27 mouse cellular contexts compared by ENCODE assay signal in genomic region chr10:26525848-26526546, GRCm38 (mm10).
A peak's percentile ranks its signal among the peaks of the same experiment; 100 is the strongest.
DNase-seq lines count a peak whose midpoint lies in the region; ATAC-seq and TF ChIP-seq lines count a peak whose summit lies in the region.
"Had no signal": no experiment of that assay in that cellular context is flagged by ENCODE, and none has a peak within 500 bp of the region (broad histone marks: within the 10 kb centered on the region; RNA-seq: fewer than 3 reads in every experiment).

No protein-coding gene starts in this region.

- H3K9ac ChIP-seq in forebrain, embryonic 15.5 days (replicated peaks): no peak overlapping the region
- no peak overlapping the region for H3K9ac ChIP-seq in forebrain, embryonic 12.5 days
- H3K9ac ChIP-seq in midbrain, postnatal 0 days (replicated peaks; ENCODE audit: low read length, poor library complexity, severe bottlenecking): no peak overlapping the region
- no peak overlapping the region for H3K9ac ChIP-seq in midbrain, embryonic 13.5 days (replicated peaks)
- no peak overlapping the region for H3K9ac ChIP-seq in hindbrain, postnatal 0 days (replicated peaks; ENCODE audit: low read length)
- H3K9ac ChIP-seq: embryonic facial prominence, embryonic 12.5 days; embryonic facial prominence, embryonic 15.5 days; heart, embryonic 13.5 days; hindbrain, embryonic 14.5 days had no signal

- H3K9me3 ChIP-seq in forebrain, embryonic 15.5 days: no peaks in the 10 kb centered on the region
- no peaks in the 10 kb centered on the region for H3K9me3 ChIP-seq in forebrain, embryonic 12.5 days
- H3K9me3 ChIP-seq in midbrain, postnatal 0 days (ENCODE audit: low read length): no peaks in the 10 kb centered on the region
- H3K9me3 ChIP-seq in midbrain, embryonic 13.5 days: no peaks in the 10 kb centered on the region
- no peaks in the 10 kb centered on the region for H3K9me3 ChIP-seq in hindbrain, postnatal 0 days (ENCODE audit: low read length)
- H3K9me3 ChIP-seq: embryonic facial prominence, embryonic 12.5 days; embryonic facial prominence, embryonic 15.5 days; G1E; heart, embryonic 10.5 days; heart, embryonic 13.5 days had no signal

- no peak for TF ChIP-seq CTCF in midbrain, postnatal 0 days (IDR thresholded peaks at IDR 0.05)
- no peak for TF ChIP-seq CTCF in hindbrain, postnatal 0 days (IDR thresholded peaks at IDR 0.05; ENCODE audit: low read depth)

- H3K4me2 ChIP-seq in forebrain, embryonic 15.5 days (replicated peaks): no peak overlapping the region
- no peak overlapping the region for H3K4me2 ChIP-seq in forebrain, embryonic 12.5 days
- H3K4me2 ChIP-seq in midbrain, postnatal 0 days (ENCODE audit: low read depth, low read length, poor library complexity, severe bottlenecking): no peak overlapping the region
- no peak overlapping the region for H3K4me2 ChIP-seq in midbrain, embryonic 13.5 days (replicated peaks)
- no peak overlapping the region for H3K4me2 ChIP-seq in hindbrain, postnatal 0 days (ENCODE audit: low read depth, low read length)
- H3K4me2 ChIP-seq: embryonic facial prominence, embryonic 12.5 days; embryonic facial prominence, embryonic 15.5 days; heart, embryonic 13.5 days; hindbrain, embryonic 14.5 days had no signal

- ATAC-seq in forebrain, embryonic 15.5 days (replicated peaks): peak; percentile 72
- ATAC-seq in forebrain, embryonic 12.5 days (ENCODE audit: low FRiP score): no peak
- ATAC-seq in midbrain, postnatal 0 days (ENCODE audit: low FRiP score): no peak
- no peak for ATAC-seq in midbrain, embryonic 13.5 days
- no peak for ATAC-seq in hindbrain, postnatal 0 days
- ATAC-seq: activated CD4-positive, CD25-positive, alpha-beta regulatory T cell, adult 4 months; intestine, postnatal 0 days had no signal

- H3K27ac ChIP-seq in forebrain, embryonic 15.5 days (replicated peaks): no peak overlapping the region
- no peak overlapping the region for H3K27ac ChIP-seq in forebrain, embryonic 12.5 days
- no peak overlapping the region for H3K27ac ChIP-seq in midbrain, postnatal 0 days (ENCODE audit: low read depth, low read length)
- no peak overlapping the region for H3K27ac ChIP-seq in midbrain, embryonic 13.5 days
- H3K27ac ChIP-seq in hindbrain, postnatal 0 days: no peak overlapping the region
- H3K27ac ChIP-seq: embryonic facial prominence, embryonic 12.5 days; embryonic facial prominence, embryonic 15.5 days; heart, adult 2 months; heart, embryonic 10.5 days; heart, embryonic 13.5 days; hindbrain, embryonic 14.5 days had no signal

- no peaks in the 10 kb centered on the region for H3K36me3 ChIP-seq in forebrain, embryonic 15.5 days
- H3K36me3 ChIP-seq in forebrain, embryonic 12.5 days (replicated peaks): no peaks in the 10 kb centered on the region
- no peaks in the 10 kb centered on the region for H3K36me3 ChIP-seq in midbrain, postnatal 0 days (ENCODE audit: insufficient read depth, low read length)
- H3K36me3 ChIP-seq in midbrain, embryonic 13.5 days: no peaks in the 10 kb centered on the region
- H3K36me3 ChIP-seq in hindbrain, postnatal 0 days (ENCODE audit: insufficient read depth, low read length): no peaks in the 10 kb centered on the region
- H3K36me3 ChIP-seq: embryonic facial prominence, embryonic 12.5 days; embryonic facial prominence, embryonic 15.5 days; G1E; heart, embryonic 10.5 days; heart, embryonic 13.5 days had no signal

- 43% methylated on average over 4 of the region's 4 CpGs for WGBS in forebrain, embryonic 15.5 days
- WGBS in forebrain, embryonic 12.5 days: 83% methylated on average over 4 of the region's 4 CpGs
- 81% methylated on average over 4 of the region's 4 CpGs for WGBS in midbrain, postnatal 0 days
- 84% methylated on average over 4 of the region's 4 CpGs for WGBS in midbrain, embryonic 13.5 days
- WGBS in hindbrain, postnatal 0 days: 57% methylated on average over 4 of the region's 4 CpGs

- H3K4me1 ChIP-seq in forebrain, embryonic 15.5 days: no peaks in the 10 kb centered on the region
- no peaks in the 10 kb centered on the region for H3K4me1 ChIP-seq in forebrain, embryonic 12.5 days
- no peaks in the 10 kb centered on the region for H3K4me1 ChIP-seq in midbrain, postnatal 0 days (ENCODE audit: insufficient read depth, low read length)
- no peaks in the 10 kb centered on the region for H3K4me1 ChIP-seq in midbrain, embryonic 13.5 days (replicated peaks)
- no peaks in the 10 kb centered on the region for H3K4me1 ChIP-seq in hindbrain, postnatal 0 days (ENCODE audit: insufficient read depth, low read length)
- H3K4me1 ChIP-seq: embryonic facial prominence, embryonic 12.5 days; embryonic facial prominence, embryonic 15.5 days; heart, embryonic 10.5 days; heart, embryonic 13.5 days had no signal

- H3K27me3 ChIP-seq in forebrain, embryonic 15.5 days: no peaks in the 10 kb centered on the region
- H3K27me3 ChIP-seq in forebrain, embryonic 12.5 days: no peaks in the 10 kb centered on the region
- no peaks in the 10 kb centered on the region for H3K27me3 ChIP-seq in midbrain, postnatal 0 days (ENCODE audit: insufficient read depth, low read length)
- no peaks in the 10 kb centered on the region for H3K27me3 ChIP-seq in midbrain, embryonic 13.5 days
- no peaks in the 10 kb centered on the region for H3K27me3 ChIP-seq in hindbrain, postnatal 0 days (ENCODE audit: insufficient read depth, low read length)
- H3K27me3 ChIP-seq: CH12.LX; embryonic facial prominence, embryonic 12.5 days; embryonic facial prominence, embryonic 15.5 days; heart, embryonic 13.5 days had no signal

- peak; percentile 2 to 11 for DNase-seq in cerebellum, postnatal 14 days
- DNase-seq in cerebellum, postnatal 36 days: no peak
- DNase-seq in midbrain, postnatal 0 days (ENCODE audit: low spot score): peak; percentile 15
- no peak for DNase-seq in hindbrain, postnatal 0 days (ENCODE audit: low spot score)
- DNase-seq: adrenal gland, adult 8-10 months; adrenal gland, postnatal 25 days; B cell, adult 2 months; cerebellum, adult 18-20 months; cerebellum, adult 9-11 months; gastrocnemius, postnatal 10 days; gastrocnemius, postnatal 36 days; heart, adult 2 months; heart, postnatal 14 days; heart, postnatal 4 days; kidney, adult 2 months had no signal

- H3K4me3 ChIP-seq in forebrain, embryonic 15.5 days: no peak overlapping the region
- no peak overlapping the region for H3K4me3 ChIP-seq in forebrain, embryonic 12.5 days (replicated peaks)
- H3K4me3 ChIP-seq in midbrain, postnatal 0 days (ENCODE audit: low read depth, low read length): no peak overlapping the region
- no peak overlapping the region for H3K4me3 ChIP-seq in midbrain, embryonic 13.5 days (replicated peaks)
- H3K4me3 ChIP-seq in hindbrain, postnatal 0 days (ENCODE audit: low read length): no peak overlapping the region
- H3K4me3 ChIP-seq: embryonic facial prominence, embryonic 12.5 days; embryonic facial prominence, embryonic 15.5 days; heart, adult 2 months; heart, embryonic 10.5 days; heart, embryonic 13.5 days had no signal

Comparison
In these comparisons a context has a peak if more than half of its experiments do, and no peak if none do; other contexts are left out.
1. DNase-seq: peak in cerebellum, postnatal 14 days (2 of 2) and midbrain, postnatal 0 days (single experiment); none in cerebellum, postnatal 36 days (0 of 2) and hindbrain, postnatal 0 days (single experiment).